Mouse (Mus musculus) olfactory bulb, adult 2 months (tissue): ENCODE measurements around the gene Cyp2w1. TPM values are rescaled to one million over a fixed set of nuclear protein-coding genes. Genes with fewer than 3 reads are reported as not detected.

Experiments used
- H3K27ac ChIP-seq: fragments of 200-500 bp; 2 replicates; pipeline ENCODE4 v1.5.1; 2012; ENCODE audit warnings: low read depth, low read length; ENCODE audit not compliant: insufficient read depth
- H3K4me1 ChIP-seq: fragments of 200-500 bp; 2 replicates; pipeline ENCODE4 v1.6.1; 2012; ENCODE audit warnings: low read length; ENCODE audit not compliant: control insufficient read depth, insufficient read depth
- H3K4me3 ChIP-seq: fragments of 200-500 bp; 2 replicates; pipeline ENCODE4 v1.5.1; 2012; ENCODE audit warnings: mild to moderate bottlenecking, low read depth, low read length, moderate library complexity; ENCODE audit not compliant: insufficient read depth
- CTCF ChIP-seq: fragments of 200-500 bp; IDR thresholded peaks from 2 replicates; pipeline ENCODE4 v1.5.1; 2012; ENCODE audit warnings: low read depth, mild to moderate bottlenecking, low read length, moderate library complexity; ENCODE audit not compliant: insufficient read depth
- POLR2A ChIP-seq: fragments of 200-500 bp; IDR thresholded peaks from 2 replicates; pipeline ENCODE4 v1.6.1; 2012; ENCODE audit warnings: mild to moderate bottlenecking, low read depth, low read length, moderate library complexity; ENCODE audit not compliant: insufficient read depth
- WGBS: fragments of 180-500 bp; shearing (Covaris S2); methylation state at CpG from one replicate; pipeline ENCODE4 v1.1.7; 2018; 5-methylcytosine and 5-hydroxymethylcytosine counted together
- polyA plus RNA-seq: library from polyadenylated mRNA; stranded (reverse); fragments of >200 nt; gene quantifications from 2 replicates; pipeline ENCODE4 v1.2.4, GENCODE M21; 2012; ENCODE audit warnings: low replicate concordance; ENCODE audit not compliant: missing spikeins, insufficient read depth, insufficient read length

The Cyp2w1 gene
- polyA plus RNA-seq, 1 experiment = not detected

DNA sequence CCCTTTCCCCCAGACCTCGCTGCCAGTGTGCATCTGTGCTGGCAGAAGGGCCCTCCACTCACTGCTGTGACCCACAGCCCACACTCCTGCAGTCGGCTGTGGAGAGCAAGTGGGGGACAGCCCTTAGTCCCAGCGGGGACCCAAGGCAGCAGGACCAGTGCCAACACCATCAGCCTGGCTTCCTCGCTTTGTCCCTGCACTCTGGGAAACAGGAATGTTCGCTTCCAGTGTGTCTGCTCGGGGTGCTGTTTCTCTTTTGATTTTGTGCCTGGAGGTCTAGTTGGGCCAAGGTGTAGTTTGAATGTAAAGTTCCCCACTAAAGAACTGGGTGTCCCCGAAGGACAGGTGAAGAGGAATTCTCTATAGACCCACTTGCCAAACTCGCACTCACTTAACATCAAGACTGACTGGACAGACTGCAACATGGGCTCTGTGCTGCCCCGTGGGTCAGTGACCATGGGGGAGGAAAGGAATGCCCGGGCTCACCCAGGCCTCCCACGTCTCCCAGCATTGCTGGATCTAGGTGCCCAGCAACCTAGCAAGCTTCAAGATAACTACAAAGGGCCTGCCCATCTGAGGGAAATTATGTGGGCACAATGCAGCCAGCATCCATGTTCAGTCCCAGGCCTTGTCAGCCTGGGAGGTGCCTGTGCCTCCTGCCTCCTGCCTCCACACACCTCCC is 39.0 kb downstream of the Cyp2w1 start:
- H3K4me3 ChIP-seq = no peak overlapping the region
- TF ChIP-seq CTCF = no peak
- TF ChIP-seq POLR2A = no peak
- no peak overlapping the region for H3K27ac ChIP-seq
- WGBS = 61% methylated on average over 11 of the region's 11 CpGs
- H3K4me1 ChIP-seq = peaks cover 38% of the 10 kb centered on the region

DNA sequence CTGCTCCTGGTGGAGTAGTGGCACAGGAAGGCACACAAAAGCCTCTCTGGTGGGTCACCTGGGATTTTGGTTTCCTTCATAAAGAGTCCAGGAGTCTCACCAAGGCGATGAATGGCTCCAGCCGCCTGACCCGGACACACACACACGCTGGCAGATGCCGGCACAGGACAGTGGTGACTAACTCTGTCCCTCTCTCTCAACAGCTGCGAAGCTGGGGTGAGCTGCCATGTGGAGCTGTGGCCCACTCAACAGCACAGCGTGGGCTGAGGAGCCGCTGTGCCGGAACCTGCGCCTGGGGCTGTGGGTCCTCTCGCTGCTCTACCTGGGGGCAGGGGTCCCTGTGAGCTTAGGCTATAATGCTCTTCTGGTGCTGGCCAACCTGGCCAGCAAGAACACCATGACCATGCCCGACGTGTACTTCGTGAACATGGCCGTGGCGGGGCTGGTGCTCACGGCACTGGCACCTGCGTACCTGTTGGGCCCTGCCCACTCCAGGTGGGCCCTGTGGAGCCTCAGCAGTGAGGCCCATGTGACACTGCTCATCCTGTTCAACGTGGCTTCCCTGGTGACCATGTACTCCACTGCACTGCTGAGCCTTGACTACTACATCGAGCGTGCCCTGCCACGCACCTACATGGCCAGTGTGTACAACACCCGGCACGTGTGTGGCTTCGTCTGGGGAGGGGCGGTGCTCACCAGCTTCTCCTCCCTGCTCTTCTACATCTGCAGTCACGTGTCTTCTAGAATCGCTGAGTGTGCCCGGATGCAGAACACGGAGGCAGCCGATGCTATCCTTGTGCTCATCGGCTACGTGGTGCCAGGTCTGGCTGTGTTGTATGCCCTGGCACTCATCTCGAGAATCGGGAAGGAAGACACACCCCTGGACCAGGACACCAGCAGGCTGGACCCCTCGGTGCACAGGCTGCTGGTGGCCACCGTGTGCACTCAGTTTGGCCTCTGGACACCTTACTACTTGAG is 40.1 kb downstream of the Cyp2w1 start:
- 91% methylated on average over 37 of the region's 37 CpGs for WGBS

DNA sequence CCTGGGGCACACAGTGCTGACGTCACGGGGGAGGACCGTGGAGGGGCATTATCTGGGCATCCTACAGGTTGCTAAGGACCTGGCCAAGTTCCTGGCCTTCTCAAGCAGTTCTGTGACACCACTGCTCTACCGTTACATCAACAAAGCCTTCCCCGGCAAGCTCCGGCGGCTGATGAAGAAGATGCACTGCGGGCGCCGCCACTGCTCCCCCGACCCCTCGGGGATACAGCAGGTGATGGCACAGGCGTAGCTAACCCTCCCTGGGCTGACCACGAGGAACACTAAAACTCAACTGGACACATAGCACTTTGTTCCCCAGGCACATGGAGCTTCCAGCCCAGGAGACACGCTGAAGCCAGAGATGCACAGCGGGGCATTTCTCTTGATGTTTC is 40.8 kb downstream of the Cyp2w1 start:
- no peak for TF ChIP-seq POLR2A
- TF ChIP-seq CTCF = no peak
- WGBS = 90% methylated on average over 16 of the region's 16 CpGs
- Histone ChIP-seq H3K4me1 (peaks cover 30% of the 10 kb centered on the region), H3K4me3 (no peak overlapping the region), H3K27ac (no peak overlapping the region)

More for the DNA sequence above, 40.1 kb downstream of the Cyp2w1 start:
- no peak for TF ChIP-seq CTCF
- TF ChIP-seq POLR2A = no peak
- peaks cover 34% of the 10 kb centered on the region for H3K4me1 ChIP-seq
- no peak overlapping the region for H3K27ac ChIP-seq
- no peak overlapping the region for H3K4me3 ChIP-seq

DNA sequence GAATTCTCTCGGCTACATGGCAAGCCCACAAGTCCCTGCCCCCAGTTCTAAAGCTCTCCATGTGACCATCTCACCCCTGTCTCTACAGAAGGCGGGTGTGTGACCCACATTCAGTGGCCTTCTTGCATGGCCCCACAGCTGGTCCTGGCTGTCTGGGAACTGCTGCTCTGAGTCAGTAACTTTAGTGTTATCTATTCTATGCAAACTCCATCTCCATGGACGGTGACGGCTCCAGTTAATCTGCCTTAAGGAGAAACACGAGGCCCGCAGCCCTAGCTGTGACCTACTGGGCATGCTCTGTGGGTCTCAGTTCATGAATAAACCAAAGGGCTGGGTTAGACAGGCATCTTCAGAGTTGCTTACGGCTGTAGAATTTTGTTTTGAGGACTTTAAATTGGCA is 42.0 kb downstream of the Cyp2w1 start:
- WGBS = 79% methylated on average over 7 of the region's 7 CpGs
- Histone ChIP-seq H3K27ac (no peak overlapping the region), H3K4me3 (no peak overlapping the region), H3K4me1 (peaks cover 27% of the 10 kb centered on the region)
- TF ChIP-seq POLR2A = no peak
- TF ChIP-seq CTCF = no peak

DNA sequence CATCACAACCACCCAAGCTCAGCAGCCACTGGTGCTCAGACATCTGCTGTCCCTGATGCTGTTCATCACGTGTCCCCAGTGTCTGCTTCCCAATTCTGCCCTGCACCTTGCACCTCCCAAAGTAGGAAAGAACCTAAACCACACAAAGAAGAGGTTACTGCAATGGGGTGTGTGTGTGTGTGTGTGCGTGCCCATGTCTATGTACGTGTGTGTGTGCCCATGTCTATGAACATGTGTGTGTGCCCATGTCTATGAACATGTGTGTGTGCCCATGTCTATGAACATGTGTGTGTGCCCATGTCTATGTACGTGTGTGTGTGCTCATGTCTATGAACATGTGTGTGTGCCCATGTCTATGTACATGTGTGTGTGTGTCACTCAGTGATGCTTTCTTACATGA is 43.1 kb downstream of the Cyp2w1 start:
- Histone ChIP-seq H3K4me3 (no peak overlapping the region), H3K27ac (no peak overlapping the region), H3K4me1 (peaks cover 23% of the 10 kb centered on the region)
- 90% methylated on average over 4 of the region's 4 CpGs for WGBS
- no peak for TF ChIP-seq CTCF

DNA sequence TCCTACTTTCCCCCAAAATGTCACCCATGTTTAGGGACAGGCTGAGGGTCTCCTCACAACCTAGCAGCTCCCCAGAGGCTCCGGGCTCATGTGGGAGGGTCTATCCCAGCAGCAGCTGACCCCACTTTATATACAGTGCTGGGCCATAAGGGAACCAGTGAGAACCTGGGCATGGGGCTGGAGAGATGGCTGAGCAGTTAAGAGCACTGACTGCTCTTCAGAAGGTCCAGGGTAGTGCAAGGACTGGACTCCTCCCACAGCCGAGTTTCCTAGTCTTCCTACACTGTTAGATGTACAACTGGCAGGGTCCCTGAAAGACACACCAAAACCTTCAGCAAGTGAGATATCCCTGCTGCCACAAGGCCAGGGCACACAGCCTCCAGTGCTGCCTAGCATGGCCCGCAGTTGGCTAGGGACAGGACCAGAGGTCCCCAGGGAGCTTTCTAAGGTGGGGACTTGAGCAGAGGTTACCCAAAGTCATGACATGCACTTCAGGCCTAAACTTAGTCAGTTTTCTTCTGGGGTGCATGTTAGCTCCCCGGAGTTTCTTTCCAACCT is 45.0 kb downstream of the Cyp2w1 start:
- Histone ChIP-seq H3K4me1 (peaks cover 13% of the 10 kb centered on the region), H3K4me3 (no peak overlapping the region), H3K27ac (no peak overlapping the region)
- no peak for TF ChIP-seq POLR2A
- no peak for TF ChIP-seq CTCF
- 87% methylated on average over 4 of the region's 4 CpGs for WGBS

DNA sequence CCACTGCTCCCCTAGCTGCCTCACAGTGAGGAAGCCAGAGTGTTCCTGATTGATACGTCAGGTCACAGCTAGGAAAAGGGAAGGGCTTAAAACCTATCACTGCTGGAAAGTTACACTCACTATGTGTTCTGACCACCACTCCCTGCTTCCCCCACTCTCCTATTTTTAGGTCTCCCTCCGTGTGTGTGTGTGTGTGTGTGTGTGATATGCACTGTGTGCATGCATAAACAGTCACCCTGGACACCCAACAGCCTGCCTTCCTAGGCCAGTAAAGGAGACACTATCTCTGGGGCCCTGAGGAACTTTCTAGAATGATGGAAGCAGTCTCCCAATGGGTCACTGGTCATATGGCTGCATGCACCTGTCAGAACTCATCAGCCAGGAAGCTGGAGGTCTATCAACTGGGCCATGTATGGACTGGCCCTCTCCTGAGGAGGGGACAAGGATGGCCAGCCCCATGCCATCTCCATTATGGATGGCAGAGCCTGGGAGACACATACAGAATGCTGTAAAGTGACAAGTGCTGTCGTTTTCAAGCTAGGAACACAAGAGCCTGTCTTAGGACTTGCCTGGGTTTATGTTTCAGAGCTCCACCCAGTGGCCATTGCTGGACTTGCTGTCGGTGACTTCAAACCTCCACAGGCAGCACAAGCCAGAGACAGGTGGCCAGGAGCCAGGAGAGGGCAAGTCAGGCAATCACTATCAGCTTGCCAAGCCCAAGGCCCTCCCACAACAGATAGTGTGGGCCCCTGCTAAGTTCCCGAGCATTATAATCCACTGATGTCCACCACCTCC is 45.7 kb downstream of the Cyp2w1 start:
- H3K27ac ChIP-seq = no peak overlapping the region
- peaks cover 13% of the 10 kb centered on the region for H3K4me1 ChIP-seq
- peak; percentile 73 for TF ChIP-seq CTCF
- no peak for TF ChIP-seq POLR2A
- WGBS = 27% methylated on average over 5 of the region's 5 CpGs
- H3K4me3 ChIP-seq = no peak overlapping the region

DNA sequence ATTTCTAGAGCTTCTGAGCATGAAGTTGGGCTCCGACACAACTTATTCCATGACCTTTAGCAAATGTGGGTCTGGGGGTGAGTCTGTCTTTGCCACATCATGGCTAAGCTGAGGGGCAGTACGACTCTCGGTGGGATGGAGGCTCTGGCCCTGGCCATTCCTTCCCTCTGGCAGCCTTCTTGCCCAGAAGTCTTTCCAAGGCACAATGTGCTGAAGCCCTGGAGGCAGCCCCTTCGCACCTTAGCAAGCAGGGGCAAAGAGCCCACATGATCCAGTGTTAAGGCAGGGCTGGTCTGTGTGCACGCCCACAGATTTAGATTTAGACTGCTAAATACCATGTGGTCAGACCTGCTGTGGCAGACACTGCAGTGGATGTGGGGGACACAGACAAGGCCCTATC is 46.4 kb downstream of the Cyp2w1 start:
- Histone ChIP-seq H3K4me3 (no peak overlapping the region), H3K27ac (no peak overlapping the region), H3K4me1 (peaks cover 13% of the 10 kb centered on the region)
- WGBS = 58% methylated on average over 5 of the region's 5 CpGs
- TF ChIP-seq CTCF = no peak
- TF ChIP-seq POLR2A = no peak
